Mouse (Mus musculus) B cell, adult 67 days (primary cell): ENCODE measurements around the gene Gm44579. TPM values are rescaled to one million over a fixed set of nuclear protein-coding genes. Genes with fewer than 3 reads are reported as not detected.

Experiments used
- total RNA-seq, 2 experiments: library from RNA; stranded (reverse); gene quantifications; 4 replicates each; pipeline ENCODE4 v1.2.4; 2023

Gene Gm44579
- not detected for total RNA-seq

DNA sequence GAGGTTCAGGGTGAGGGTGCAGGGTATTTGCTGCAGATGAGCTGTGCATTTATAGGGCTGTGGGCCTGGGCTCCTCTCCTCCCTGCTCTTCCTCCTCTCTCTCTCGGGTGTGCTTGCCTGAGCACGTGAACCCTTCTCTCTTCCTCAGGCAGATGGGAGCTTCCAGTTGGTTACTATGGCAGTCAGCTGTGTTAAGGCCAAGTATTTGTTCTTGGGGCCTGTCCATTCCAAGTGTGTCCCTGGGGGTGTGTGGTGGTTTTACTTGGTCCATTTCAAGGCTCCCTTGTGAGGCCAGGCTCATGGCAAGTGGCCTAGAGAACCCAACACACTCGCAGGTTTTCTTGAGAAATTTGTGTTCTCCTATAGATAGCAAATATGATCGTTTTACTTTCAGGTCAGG lies at the start of gene Gm44579, which contains the start of gene Olfr287:
Gene Gm44579, minus strand, starts transcription at position 101 of the 400 bp plus-strand sequence.
Gene Olfr287, minus strand, starts transcription at position 180 of the 400 bp plus-strand sequence.

DNA sequence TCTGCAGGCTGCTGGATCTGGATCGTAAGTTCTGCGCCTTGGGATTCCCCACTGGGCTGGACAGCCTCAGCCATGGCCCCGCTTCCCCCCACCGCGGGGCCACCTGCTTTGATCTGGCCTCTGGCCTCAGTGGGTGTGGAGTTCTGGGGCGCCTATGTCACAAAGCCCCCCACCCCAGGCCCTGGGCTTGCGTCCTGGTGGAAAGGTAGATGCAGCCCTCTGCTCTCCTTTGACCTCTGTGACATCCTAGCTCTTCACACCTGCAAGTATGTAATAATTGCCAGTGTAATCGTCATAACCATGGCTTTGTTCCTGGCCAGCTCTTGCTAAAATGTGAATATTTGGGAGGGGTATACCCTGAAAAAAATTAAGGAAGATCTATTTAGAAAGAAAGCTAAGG lies 36.4 kb upstream of the Gm44579 start, which contains the start of gene H1fnt:
Gene H1fnt, minus strand, starts transcription at position 101 of the 400 bp plus-strand sequence.

DNA sequence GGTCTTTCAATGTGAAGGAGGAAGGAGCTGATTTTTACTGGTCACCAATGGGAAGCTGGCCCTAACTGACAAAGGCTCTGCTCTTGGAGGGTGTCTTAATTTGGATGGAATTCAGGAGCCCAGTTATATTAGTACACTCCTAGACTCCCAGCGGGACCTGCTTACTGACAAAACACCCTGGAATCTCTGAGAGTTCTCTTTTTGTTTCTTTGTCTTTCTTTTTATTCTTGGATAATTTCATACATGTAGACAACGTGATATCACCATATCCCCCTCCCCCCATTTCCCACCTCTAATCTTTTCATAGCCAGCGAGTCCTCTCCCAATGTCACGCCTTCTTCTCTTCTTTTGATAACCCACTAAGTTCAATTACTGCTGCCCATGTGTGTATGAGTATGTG lies 13.6 kb upstream of the Gm44579 start, which contains the start of gene Olfr286:
Gene Olfr286, minus strand, starts transcription at position 101 of the 400 bp plus-strand sequence.

DNA sequence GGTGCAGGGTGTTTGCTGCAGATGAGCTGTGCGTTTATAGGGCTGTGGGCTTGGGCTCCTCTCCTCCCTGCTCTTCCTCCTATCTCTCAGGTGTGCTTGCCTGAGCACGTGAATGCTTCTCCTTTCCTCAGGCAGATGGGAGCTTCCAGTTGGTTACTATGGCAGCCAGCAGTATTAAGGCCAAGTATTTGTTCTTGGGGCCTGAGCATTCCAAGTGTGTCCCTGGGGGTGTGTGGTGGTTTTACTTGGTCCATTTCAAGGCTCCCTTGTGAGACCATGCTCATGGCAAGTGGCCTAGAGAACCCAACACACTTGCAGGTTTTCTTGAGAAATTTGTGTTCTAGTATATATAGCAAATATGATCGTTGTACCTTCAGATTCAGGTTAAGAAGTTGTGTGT lies 25.3 kb downstream of the Gm44579 start, which contains the start of gene Olfr288:
Gene Olfr288, minus strand, starts transcription at position 101 of the 400 bp plus-strand sequence.

DNA sequence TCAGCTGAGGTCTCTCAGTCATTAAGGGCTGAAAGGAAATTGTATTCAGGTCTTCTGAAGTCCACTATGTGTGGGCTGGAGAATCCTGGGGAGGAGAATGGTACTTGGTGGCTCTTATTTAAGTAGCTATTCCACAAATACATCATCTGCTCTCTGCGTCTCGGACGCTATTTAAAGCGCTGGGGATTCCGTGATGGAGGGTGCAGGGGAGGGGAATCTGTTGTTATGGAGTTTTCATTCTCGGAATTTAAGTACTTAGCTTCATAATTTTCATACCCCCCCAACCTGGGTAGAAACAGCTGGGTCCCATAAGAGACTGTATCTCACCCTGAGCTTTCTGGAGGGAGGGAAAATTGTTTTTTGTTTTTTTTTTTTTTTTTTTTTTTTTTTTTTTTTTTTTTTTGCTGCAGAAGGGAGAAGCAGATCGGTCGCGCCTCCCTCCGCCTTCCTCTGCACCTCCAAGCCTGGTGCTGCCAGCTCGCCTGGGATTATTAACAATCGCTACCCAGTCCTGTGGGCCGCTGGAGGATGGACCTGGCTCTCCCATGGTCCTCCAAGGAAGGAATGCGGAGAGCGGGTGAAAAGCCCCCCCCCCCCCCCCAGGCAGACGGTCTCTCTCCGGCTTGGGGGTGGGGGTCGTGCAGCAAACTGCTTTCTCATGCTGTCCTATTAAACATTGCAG lies 53.7 kb downstream of the Gm44579 start, which contains the start of gene Ccdc184:
Gene Ccdc184, plus strand, starts transcription at position 196 of the 682 bp plus-strand sequence.

DNA sequence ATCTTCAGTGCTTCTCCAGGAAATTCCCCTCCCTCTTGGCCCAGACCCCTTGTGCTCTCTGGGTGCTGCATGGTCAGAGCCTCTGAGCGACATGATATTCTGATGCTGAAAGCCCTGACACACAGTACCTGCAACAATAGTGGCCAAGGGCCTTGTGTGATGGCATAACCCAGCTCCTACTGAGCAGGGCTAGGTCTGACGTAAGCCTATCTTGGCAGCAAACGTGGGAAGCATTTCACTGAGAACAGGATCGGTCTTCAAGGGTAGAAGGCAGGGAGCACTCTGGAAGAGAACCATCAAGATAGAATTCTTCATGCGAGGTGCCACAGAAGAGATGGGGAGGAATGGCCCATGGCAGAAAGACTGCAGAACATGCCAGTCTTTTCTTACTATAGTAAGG lies 55.3 kb downstream of the Gm44579 start, which contains the start of gene Asb8:
Gene Asb8, minus strand, starts transcription at position 101 of the 400 bp plus-strand sequence.

Other genes starting within 250 kb of the Gm44579 start
- gene Col2a1, start 216.3 kb downstream of the Gm44579 start, total RNA-seq, result not detected
- 1 to 10 TPM; 4.7 to 5.5 TPM for gene Pfkm, start 128.4 kb downstream of the Gm44579 start, total RNA-seq
- 10 to 100 TPM; 63.4 to 70.5 TPM for gene Senp1, start 127.2 kb downstream of the Gm44579 start, total RNA-seq
- 10 to 100 TPM; 21.2 to 27.4 TPM for gene Asb8, start 55.4 kb downstream of the Gm44579 start, total RNA-seq
- not detected for gene Ccdc184, start 53.8 kb downstream of the Gm44579 start, total RNA-seq
- not detected for gene Olfr288, start 25.4 kb downstream of the Gm44579 start, total RNA-seq
- not detected for gene Olfr287, start 79 bp upstream of the Gm44579 start, total RNA-seq
- gene Olfr286, start 13.5 kb upstream of the Gm44579 start, total RNA-seq, result not detected
- gene H1fnt, start 36.3 kb upstream of the Gm44579 start, total RNA-seq, result not detected
- not detected for gene Zfp641, start 75.2 kb upstream of the Gm44579 start, total RNA-seq
- gene Olfr285, start 96.4 kb upstream of the Gm44579 start, total RNA-seq, result not detected
- not detected for gene Olfr284, start 120.0 kb upstream of the Gm44579 start, total RNA-seq
- not detected for gene Olfr283, start 160.0 kb upstream of the Gm44579 start, total RNA-seq
- not detected for gene Olfr282, start 210.2 kb upstream of the Gm44579 start, total RNA-seq
- not detected for gene Olfr281, start 231.6 kb upstream of the Gm44579 start, total RNA-seq
- gene OR5BS1P, start 248.9 kb upstream of the Gm44579 start, total RNA-seq, result not detected